Mouse (Mus musculus) small intestine, adult 2 months (tissue): ENCODE results near the gene App.

Source experiments
- CTCF ChIP-seq: fragments of 200-500 bp; IDR thresholded peaks from 2 replicates; pipeline ENCODE4 v1.5.1; 2012; ENCODE audit warnings: low read depth, mild to moderate bottlenecking, control low read depth, inconsistent platforms, low read length, moderate library complexity, mixed read lengths; ENCODE audit not compliant: insufficient replicate concordance, insufficient read length; ENCODE audit errors: extremely low read depth
- POLR2A ChIP-seq: fragments of 200-500 bp; IDR thresholded peaks from 2 replicates; pipeline ENCODE4 v1.6.1; 2012; ENCODE audit warnings: low read depth, mild to moderate bottlenecking, control low read depth, inconsistent platforms, low read length, moderate library complexity

- TF ChIP-seq CTCF = no peak
- TF ChIP-seq POLR2A = no peak
These were observed 182.6 kb downstream of the App start for GRCm38 (mm10) chr16:84991011-84991410.
